Mouse (Mus musculus) CD4-positive, CD25-positive, alpha-beta regulatory T cell, adult 4 months (primary cell): ENCODE measurements around the gene Mxi1. TPM values are rescaled to one million over a fixed set of nuclear protein-coding genes. Genes with fewer than 3 reads are reported as not detected.
A peak's percentile ranks its signal among the peaks of the same experiment; 100 is the strongest.
"Not testable (repeated sequence)": the region's sequence is repeated elsewhere in the genome, so short reads cannot be mapped to it uniquely, and the experiment has no call there.

Experiments
- ATAC-seq: one replicate; pipeline ENCODE4 v1.8.0; 2017
- polyA plus RNA-seq, 2 experiments: library from polyadenylated mRNA; unstranded; fragments of 100-300 nt; shearing (Covaris generic); gene quantifications; one replicate each; pipeline ENCODE4 v1.2.1; 2017

Mxi1 gene
- polyA plus RNA-seq, 2 experiments from 2014 or later = 4.8 to 6.2 TPM

DNA sequence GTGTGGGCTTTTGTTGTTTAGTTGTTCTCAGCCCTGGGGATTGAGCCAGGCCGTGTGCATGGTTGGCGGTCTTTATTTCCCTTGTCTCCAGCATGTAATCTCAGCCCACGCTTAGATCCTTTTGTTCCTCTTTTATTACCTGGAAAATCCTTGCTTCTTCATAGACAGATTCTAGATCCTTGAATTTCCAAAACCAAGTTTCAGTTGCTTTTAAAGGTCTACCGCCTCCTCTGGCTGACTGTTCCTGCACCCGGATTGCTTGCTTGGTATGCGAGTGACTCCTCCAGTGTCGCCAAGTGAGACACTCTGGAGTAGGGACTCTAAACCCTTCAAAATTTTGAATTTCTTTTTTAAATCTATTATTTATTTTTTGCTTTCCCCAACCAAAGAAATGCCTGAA, 56.6 kb downstream of the Mxi1 start:
- ATAC-seq = no peak

DNA sequence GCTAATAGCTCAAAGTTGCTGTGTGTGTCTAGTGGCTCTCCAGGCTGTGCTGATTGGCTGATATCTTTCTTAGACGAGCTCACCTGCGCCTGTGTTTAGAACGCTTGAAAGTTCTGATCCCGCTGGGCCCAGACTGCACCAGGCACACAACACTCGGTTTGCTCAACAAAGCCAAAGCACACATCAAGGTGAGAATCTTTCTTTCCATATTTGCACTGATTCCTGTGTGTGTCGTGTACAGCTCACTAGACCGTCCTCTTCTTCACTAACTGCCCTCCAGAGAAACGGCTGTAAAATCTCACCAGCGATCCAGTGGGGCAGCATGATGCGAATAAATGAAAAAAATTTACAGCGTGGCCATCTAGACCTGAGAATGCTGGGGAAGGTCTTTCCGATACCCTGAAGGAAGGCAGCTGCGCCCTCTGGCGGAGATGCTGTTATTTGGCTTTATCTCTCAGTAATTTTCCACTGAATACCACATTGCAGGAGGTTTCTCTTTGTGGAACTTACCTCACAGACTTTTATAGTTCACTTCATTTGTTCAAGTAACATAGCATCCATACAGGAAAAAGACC, 59.2 kb downstream of the Mxi1 start:
- peak; percentile 61 for ATAC-seq

DNA sequence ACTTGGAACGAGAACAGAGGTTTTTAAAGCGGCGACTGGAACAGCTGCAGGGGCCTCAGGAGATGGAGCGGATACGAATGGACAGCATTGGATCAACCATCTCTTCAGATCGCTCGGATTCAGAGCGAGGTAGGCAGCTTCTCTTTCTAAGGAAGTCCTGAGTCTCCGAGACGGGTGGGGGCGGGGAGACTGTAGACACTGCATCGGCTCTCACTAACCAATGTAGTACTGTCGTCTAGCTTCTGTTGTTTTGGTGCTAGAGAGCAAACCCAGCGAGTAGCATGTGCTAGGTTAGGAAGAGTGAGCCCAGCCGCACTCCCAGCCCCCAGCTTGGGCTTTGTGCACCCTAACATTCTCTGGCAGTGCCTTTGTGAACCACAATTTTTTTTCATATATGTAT, 59.9 kb downstream of the Mxi1 start:
- no peak for ATAC-seq

DNA sequence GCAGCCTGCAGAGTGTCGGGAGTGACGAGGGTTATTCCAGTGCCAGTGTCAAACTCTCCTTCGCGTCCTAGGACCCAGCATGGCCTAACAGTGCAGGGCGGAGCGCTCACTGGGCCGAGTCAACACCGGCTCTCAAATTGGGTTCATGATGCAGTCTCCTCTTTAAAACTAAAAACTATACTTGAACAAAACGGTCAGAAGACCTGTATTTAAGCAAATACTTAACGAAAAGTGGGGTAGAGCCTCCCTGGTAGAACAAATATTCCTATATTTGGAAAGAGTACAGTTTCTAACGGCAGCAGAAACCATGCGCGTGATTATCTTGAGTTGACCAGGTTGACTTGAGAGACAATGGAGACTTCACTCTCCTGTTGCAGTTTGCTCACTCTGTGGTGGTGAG, 61.3 kb downstream of the Mxi1 start, which contains the start of gene Gm10197:
Gene Gm10197, minus strand, starts transcription at position 101 of the 400 bp plus-strand sequence.
- ATAC-seq = no peak

DNA sequence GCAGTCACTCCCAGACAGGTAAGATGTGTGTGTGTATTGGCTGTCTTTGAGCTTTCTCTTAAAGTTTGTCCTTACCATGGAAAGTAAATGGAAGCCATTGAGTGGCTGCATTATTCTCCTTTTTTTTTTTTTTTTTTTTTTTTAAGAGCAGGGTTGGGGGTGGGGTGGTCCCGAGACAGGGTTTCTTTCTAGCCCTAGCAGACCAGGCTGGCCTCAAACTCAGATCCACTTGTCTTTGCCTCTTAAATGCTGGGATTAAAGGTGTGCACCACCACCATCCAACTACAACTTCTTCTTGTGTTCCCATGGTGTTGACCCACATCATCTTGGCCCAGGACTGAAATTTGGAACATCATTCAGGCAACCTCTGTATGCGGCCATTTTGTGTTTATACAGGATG, 63.3 kb downstream of the Mxi1 start:
- no peak for ATAC-seq

DNA sequence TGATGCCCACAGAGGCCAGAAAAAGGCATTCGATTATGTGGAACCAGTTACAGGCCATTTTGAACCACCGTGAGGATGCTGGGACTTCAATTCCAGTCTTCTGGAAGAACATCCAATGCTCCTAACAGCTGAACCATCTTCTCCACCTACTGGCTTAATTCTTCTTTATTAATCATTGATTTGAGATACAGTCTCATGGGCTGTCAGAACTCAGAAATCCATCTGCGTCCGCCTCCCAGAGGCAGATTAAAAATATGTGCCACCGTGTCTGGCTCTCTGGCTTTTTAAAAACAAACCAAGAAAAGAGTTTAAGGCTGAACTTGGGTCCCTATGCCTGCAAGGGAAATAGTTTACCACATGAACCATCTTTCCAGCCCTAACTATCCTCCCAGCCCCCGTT, 65.0 kb downstream of the Mxi1 start:
- ATAC-seq = no peak

DNA sequence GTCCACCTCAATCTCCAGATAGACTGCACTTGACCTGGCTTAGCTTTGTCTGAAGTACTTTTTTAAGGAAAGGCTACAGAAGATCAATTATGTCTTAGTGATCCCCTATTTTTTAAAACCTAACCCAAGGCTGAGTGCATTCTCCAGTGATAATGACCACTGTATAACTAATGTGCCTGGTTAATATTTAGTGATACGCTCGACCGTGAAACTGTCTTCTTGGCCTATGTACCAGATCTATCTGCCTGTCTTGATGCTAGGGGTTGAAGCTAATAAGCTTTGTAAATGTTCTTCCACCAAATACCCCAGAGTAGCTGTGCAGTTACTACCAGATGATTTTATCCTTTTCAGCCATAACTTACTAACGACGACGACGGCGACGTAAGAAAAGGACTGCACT, 65.5 kb downstream of the Mxi1 start:
- no peak for ATAC-seq

DNA sequence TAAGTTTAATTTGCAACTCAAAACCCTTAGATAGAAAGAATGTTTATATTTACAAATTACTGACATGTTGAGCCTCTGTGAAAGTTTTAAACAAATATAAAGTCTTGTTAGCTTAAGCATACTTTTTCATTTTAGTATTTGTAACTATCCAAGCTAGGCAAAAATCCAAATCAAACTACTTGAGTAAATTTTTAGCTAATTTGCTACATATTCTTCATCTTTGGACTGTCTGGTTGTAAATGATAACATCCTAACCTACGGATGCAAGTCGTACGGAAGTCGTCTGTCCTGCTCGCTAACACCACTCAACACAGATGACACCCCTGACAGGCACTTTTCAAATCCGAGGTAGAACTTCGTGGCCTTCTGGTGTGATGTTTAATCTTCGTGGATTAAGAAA, 67.3 kb downstream of the Mxi1 start:
- ATAC-seq = no peak

DNA sequence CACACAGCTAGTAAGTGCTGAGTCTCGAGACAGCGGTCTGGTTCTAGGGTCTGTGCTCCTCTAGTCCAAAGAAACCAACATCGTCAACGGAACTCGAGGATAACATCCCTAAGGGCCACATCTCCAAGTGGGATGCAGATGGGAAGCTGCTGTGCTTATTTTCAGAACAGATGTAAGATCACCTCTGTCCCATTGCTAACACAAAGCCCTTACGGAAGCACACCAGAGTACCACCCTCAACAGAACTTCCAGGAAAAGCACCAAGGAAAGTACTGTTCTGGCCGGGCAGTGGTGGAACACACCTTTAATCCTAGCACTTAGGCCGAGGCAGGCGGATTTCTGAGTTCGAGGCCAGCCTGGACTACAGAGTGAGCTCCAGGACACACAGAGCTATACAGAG, 68.1 kb downstream of the Mxi1 start:
- no peak for ATAC-seq

DNA sequence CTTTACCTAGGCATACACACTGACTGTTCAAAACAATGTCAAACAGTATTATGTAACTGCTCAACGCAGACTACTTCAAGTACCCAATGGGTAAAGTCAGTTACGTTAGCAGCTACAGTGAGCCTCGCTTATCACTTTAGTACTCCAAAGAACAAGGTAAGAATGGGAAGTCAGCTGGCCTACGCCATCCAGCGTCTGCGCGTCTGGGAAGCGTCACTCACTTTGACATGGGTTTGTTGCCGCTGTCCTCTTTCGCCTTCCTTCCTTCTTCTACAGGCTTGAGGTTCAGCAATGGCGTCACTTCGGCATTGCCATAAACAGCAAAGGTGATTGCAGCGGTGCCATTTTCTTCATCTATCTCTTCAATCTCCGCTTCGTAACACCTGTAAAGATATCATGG, 73.0 kb downstream of the Mxi1 start:
- ATAC-seq = no peak

DNA sequence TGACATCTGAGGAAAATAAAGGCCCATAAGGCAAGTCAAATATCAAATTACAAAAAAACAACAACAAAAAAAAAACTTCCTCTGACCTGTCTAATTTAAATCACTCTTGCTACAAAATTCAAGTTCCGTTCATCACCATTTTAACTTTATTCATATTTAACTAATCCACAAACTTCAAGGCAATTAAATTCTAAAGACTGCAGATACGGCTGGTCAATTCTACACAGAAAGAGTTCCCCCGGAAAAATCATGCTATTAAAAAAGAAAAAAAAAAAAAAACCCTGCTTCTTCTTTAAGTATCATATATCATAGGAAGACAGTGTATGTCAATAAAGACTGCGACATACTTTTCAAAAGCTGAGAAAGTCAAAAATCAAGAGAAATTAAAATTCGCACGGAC, 79.1 kb downstream of the Mxi1 start:
- ATAC-seq = no peak

DNA sequence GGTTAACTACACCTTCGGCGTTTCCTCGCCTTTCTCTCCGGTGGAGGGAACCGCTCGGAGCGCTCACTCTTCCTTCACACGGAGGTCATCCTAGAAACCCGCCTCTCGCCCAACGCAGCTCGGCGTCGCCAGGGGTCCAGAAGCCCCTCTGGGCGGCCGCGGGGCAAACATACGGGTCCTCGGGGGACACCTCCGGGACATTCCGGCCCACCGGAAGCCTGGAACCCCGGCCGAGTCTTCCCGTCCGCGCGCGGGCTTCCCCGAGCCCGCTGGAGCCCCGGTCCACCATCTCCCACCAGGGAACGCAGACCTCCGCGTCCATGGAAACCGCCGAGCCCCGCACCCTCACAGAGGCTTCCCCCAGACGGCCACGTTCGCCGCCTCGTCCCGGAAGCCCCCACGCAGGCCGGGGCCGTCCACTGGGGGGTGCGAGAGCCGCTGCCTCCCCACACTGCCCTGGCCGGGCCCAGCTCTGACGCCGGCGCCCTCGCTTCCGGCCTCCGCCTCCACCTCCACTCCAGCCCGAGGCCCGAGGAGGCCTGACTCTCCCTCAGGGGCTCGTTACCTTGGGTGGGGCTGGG, 79.6 kb downstream of the Mxi1 start:
- ATAC-seq = peak; percentile 41

DNA sequence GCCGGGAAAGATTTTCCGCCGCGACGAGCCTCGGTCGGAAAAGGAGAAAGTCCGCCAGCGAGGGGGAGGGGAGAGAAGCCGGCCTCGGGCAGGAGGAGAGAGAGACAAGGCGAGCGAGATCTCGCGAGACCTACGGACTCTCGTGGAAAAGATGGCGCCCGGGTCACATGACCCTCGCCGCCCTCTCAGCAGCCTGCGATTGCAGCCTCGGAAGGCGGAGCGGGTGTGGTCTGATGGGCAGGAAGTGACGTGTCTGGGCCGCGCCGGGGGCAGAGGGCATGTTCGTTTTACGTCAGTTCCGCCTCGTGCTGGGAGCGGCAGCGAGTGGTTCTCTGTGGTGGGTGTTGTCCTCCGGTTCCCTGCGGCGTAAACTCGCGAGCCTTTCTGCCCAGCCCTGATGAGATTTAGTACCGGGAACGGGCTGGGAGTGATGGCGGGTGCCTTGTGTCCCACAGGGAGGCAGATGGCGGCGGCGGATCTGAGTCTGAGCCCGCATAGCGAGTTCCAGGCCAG, 80.2 kb downstream of the Mxi1 start, which contains the start of gene Smndc1:
Gene Smndc1, minus strand, starts transcription at position 84 of the 513 bp plus-strand sequence.
- peak; percentile 92 for ATAC-seq

DNA sequence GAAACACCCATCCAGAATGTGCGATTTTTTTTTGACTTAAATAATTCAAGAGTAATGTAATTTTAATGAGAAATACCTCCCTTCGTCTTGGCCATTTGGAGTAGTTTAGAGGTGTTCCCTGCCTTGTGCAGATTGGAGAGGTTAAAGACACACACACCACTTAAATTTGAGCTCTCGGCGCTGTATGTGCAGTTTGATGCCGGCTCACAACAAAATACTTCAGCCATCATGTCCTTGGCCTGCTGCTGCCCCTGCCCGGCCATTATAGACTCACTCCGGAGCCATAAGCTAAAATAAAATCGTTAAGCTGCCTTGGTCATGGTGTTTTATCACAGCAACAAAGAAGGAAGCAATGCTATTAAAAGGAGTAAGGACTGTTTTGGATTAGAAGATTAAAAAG, 81.1 kb downstream of the Mxi1 start:
- no peak for ATAC-seq

DNA sequence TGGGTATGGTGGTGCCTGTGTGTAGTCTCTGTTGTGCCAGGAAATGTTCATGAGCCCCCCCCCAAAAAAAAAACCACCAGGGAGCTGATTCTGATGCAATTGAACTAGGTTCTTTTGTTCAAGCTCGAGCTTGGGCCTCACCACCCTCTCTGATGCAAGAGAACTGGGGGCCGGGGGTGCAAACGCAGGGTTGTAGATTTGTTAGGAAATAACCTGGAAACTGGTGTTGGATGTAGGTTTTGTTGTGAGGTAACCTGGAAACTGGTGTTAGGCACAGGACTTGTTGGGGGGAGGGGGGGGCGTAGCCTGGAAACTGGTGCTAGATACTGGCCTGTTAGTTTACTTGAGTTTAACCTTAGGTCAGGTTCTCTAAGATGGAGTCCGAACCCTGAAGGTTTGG, 81.5 kb downstream of the Mxi1 start:
- no peak for ATAC-seq

DNA sequence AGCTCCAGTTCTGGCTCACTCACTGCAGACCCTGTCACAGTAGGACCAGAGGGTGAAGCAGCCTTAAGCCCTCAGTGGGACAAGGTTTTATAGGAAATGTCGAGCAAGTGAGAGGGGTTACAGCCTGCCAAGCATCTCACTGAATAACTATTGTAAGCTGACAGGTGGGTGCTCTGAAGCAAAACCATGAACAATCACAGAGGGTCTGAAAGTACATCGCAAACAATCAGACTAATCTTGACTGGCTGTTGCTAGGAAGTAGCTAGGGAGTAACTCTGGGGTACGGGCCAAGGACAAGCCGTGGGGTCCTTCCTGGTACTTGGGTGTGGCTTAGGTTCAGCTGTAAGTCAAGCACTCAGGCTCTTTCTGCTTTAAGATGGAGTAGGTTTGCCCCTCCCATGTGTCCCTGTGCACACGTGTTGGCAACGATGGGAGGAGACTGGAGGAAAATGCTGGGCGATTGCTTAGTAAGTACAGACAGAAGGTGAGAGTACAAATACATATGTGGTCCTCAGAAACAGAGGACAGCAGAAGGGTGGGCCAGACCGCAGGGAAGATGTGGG, 82.5 kb downstream of the Mxi1 start:
- no peak for ATAC-seq

DNA sequence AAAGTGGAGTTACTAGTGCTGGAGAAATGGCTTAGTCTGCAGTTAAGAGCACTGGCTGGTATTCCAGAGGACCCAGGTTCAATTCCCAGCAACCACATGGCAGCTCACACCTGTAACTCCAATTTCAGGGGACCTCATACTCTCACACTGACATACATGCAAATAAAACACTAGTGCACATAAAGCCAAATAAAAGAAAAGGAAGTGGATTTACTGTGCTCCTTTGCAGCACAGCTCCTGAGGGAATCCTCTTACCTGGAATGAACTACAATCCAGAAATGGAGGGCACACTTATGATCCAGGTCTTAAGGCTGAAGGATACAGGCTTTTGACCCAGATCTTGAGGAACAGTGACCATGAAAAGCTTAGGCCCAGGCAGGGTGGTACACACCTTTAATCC, 83.3 kb downstream of the Mxi1 start:
- no peak for ATAC-seq

DNA sequence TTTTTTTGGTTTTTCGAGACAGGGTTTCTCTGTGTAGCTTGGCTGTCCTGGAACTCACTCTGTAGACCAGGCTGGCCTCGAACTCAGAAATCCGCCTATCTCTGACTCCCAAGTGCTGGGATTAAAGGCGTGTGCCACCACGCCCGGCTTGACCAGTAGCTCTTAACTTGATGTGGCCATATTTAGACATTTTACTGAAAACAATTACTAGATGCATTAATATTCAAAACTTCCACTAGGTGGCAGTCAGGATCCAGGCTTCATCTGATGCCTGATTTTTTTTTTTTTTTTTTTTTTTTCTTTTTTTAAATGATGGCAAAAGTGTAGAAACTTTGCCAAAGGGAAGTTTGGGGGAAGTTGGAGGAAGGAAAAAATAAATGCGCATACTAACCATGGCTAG, 84.2 kb downstream of the Mxi1 start:
- no peak for ATAC-seq

DNA sequence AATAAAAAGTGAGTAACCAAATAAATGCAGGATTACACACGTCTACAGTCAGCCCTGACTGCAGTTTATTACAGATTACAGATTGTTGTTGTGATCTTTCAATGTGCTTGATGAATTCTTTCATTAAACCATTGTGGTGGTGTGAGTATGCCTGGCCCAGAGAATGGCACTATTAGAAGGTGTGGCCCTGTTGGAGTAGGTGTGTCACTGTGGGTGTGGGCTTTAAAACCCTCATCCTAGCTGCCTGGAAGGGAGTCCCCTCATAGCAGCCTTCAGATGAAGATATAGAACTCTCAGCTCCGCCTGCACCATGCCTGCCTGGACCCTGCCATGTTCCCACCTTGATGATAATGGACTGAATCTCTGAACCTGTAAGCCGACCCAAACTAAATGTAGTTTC, 84.6 kb downstream of the Mxi1 start:
- not testable (repeated sequence) for ATAC-seq

DNA sequence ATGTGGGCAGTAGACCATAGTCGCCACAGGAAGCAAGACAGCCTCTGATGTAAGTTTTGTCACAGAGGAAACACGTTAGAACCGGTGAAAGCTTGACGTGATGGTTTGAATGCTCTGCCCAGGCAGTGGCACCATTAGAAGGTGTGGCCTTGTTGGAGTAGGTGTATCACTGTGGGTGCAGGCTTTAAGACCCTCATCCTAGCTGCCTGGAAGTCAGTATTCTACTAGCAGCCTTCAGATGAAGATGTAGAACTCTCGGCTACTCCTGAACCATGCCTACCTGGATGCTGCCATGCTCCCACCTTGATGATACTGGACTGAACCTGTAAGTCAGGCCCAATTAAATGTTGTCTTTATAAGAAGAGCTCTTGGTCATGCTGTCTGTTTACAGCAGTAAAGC, 85.5 kb downstream of the Mxi1 start:
- not testable (repeated sequence) for ATAC-seq

DNA sequence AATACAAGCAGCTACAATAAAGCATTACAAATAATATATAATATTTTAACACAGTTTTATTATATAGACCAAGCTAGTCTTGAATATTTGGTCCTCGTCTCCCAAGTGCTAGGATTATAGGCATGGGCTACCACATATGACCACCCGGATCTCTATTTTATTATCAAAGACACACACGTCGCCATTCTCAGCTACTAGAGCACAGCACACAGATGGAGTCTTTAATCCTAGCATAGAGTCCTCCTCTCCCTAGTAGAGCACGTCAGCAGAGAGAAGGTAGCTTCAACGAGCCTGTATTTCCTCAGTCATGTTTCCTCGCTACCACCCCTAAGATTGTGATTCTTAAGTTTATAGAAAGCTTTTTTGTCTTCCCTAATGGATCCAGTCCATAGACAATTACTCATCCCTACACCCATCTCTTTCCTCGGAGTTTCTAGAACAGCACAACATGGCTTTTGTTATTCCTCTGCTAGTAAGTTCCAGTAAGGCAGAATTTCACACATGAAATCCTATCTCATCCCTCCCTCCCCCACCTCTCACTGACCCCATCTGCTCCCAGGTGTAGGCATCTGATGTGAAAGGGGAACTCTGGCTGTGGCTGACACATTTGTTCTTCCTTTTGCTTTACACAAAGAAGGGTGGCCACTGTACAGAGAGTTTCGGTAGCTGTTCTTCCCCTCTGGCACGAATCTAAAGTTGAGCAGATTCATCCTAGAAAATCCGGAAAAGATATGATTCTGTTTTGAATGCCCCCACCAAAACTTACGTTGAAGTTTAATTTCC, 87.3 kb downstream of the Mxi1 start:
- ATAC-seq = no peak

DNA sequence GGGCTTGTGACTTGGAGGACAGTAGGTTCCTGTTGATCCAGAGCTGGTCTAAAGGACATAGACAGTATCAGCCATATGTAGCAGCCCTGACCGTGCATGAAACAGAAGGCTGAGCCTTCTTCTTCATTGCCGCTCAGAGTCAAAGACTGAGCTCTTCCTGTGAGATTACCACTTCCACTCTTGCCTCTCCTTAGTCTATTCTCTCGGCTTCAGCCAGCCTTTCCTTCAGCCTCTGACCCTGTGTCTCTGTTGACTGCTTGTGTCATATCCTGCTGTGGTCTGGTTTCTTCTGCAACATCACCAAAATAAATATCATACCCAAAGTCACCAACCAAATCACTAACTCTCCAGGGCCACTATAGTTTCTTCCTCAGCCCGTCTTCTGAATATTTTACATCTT, 88.9 kb downstream of the Mxi1 start:
- peak; percentile 14 for ATAC-seq

DNA sequence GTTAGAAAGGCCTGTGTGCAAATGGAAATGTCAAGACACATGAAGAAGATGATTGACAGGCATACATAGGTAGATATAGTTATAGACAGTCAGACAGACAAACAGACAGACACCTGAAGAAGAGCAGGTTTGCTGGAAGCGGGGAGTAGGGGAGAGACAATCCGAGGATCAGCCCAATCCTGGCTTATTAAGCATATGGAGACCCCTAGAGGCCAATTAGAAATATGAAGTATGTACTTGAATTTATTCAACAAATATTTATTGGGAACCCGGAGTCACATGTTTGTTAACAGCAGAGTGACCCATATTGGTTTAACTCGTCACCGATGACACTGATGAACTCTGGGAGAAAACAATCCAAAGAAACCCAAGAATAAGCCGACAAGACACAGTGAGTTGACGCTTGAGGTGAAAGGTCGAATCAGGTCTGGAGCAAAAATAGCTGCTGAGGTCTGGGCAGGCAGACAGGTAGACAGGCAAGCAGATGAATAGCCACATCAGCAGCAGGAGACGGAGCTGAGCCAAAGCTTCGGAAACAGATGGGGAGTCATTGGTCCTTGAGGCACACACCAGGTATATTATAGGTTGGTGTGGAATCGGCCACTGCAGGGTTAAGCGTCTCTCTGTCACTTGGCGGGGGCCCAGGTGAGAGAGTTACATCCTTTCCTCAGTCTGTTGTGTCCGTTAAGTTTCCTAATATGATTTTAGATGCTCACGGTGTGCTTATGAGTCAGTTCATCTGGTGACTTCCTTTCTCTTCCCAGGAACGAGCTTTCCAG, 90.2 kb downstream of the Mxi1 start:
- ATAC-seq = no peak
